Comparison of ENCODE assay signal across 24 mouse cellular contexts in genomic region chr13:25026409-25027113, GRCm38 (mm10). TPM values are rescaled to one million over a fixed set of nuclear protein-coding genes. Genes with fewer than 3 reads are reported as not detected.
DNase-seq lines count a peak whose midpoint lies in the region; ATAC-seq lines count a peak whose summit lies in the region.
"Had no signal": no experiment of that assay in that cellular context is flagged by ENCODE, and none has a peak within 500 bp of the region (broad histone marks: within the 10 kb centered on the region; RNA-seq: fewer than 3 reads in every experiment).

No protein-coding gene starts in this region.

- no peaks in the 10 kb centered on the region for H3K36me3 ChIP-seq in kidney, embryonic 15.5 days
- no peaks in the 10 kb centered on the region for H3K36me3 ChIP-seq in liver, embryonic 13.5 days
- no peaks in the 10 kb centered on the region for H3K36me3 ChIP-seq in liver, embryonic 11.5 days (ENCODE audit: control insufficient read depth, insufficient read depth, low read length)
- no peaks in the 10 kb centered on the region for H3K36me3 ChIP-seq in intestine, embryonic 16.5 days (ENCODE audit: control insufficient read depth, insufficient read depth, low read length)
- H3K36me3 ChIP-seq: embryonic facial prominence, embryonic 10.5 days; embryonic facial prominence, embryonic 13.5 days; forebrain, embryonic 12.5 days; forebrain, embryonic 15.5 days; hindbrain, embryonic 12.5 days; hindbrain, embryonic 15.5 days had no signal

- H3K9ac ChIP-seq in kidney, embryonic 15.5 days: no peak overlapping the region
- H3K9ac ChIP-seq in liver, embryonic 13.5 days: no peak overlapping the region
- no peak overlapping the region for H3K9ac ChIP-seq in liver, embryonic 11.5 days (ENCODE audit: low read depth, low read length)
- no peak overlapping the region for H3K9ac ChIP-seq in intestine, embryonic 16.5 days (ENCODE audit: low read depth, low read length)
- H3K9ac ChIP-seq: embryonic facial prominence, embryonic 13.5 days; forebrain, embryonic 12.5 days; forebrain, embryonic 15.5 days; hindbrain, embryonic 12.5 days; hindbrain, embryonic 15.5 days had no signal

- WGBS in kidney, embryonic 15.5 days: 69% methylated on average over 6 of the region's 6 CpGs
- 68% methylated on average over 6 of the region's 6 CpGs for WGBS in liver, embryonic 13.5 days (ENCODE audit: insufficient replicate concordance)
- 83% methylated on average over 6 of the region's 6 CpGs for WGBS in liver, embryonic 11.5 days
- 59% methylated on average over 6 of the region's 6 CpGs for WGBS in intestine, embryonic 16.5 days

- H3K27me3 ChIP-seq in kidney, embryonic 15.5 days: no peaks in the 10 kb centered on the region
- H3K27me3 ChIP-seq in liver, embryonic 13.5 days: no peaks in the 10 kb centered on the region
- H3K27me3 ChIP-seq in liver, embryonic 11.5 days (replicated peaks; ENCODE audit: control insufficient read depth, insufficient read depth, low read length): no peaks in the 10 kb centered on the region
- H3K27me3 ChIP-seq in intestine, embryonic 16.5 days (replicated peaks; ENCODE audit: control insufficient read depth, insufficient read depth, low read length): no peaks in the 10 kb centered on the region
- H3K27me3 ChIP-seq: embryonic facial prominence, embryonic 13.5 days; forebrain, embryonic 12.5 days; forebrain, embryonic 15.5 days; hindbrain, embryonic 12.5 days; hindbrain, embryonic 15.5 days had no signal

- peaks cover 3% of the 10 kb centered on the region; the same call in 1 of the 2 replicates for H3K4me1 ChIP-seq in kidney, embryonic 15.5 days
- no peaks in the 10 kb centered on the region; the same call in 1 of the 2 replicates for H3K4me1 ChIP-seq in liver, embryonic 13.5 days (replicated peaks)
- no peaks in the 10 kb centered on the region for H3K4me1 ChIP-seq in liver, embryonic 11.5 days (replicated peaks; ENCODE audit: control insufficient read depth, insufficient read depth, low read length)
- H3K4me1 ChIP-seq in intestine, embryonic 16.5 days (ENCODE audit: control insufficient read depth, insufficient read depth, low read length): peaks cover 5% of the 10 kb centered on the region; the same call in 1 of the 2 replicates
- H3K4me1 ChIP-seq: embryonic facial prominence, embryonic 10.5 days; embryonic facial prominence, embryonic 13.5 days; forebrain, embryonic 12.5 days; forebrain, embryonic 15.5 days; hindbrain, embryonic 12.5 days; hindbrain, embryonic 15.5 days had no signal

- no peak overlapping the region for H3K4me2 ChIP-seq in kidney, embryonic 15.5 days
- H3K4me2 ChIP-seq in liver, embryonic 13.5 days: no peak overlapping the region
- H3K4me2 ChIP-seq in liver, embryonic 11.5 days: no peak overlapping the region
- H3K4me2 ChIP-seq in intestine, embryonic 16.5 days (ENCODE audit: low read depth, low read length): no peak overlapping the region
- H3K4me2 ChIP-seq: embryonic facial prominence, embryonic 13.5 days; forebrain, embryonic 12.5 days; forebrain, embryonic 15.5 days; hindbrain, embryonic 12.5 days; hindbrain, embryonic 15.5 days had no signal

- ATAC-seq in kidney, embryonic 15.5 days (replicated peaks; ENCODE audit: low FRiP score): peak; percentile 76
- ATAC-seq in liver, embryonic 13.5 days (ENCODE audit: low read depth): peak; percentile 57; the same call in 1 of the 2 replicates
- no peak for ATAC-seq in liver, embryonic 11.5 days (replicated peaks; ENCODE audit: low FRiP score)
- ATAC-seq in intestine, embryonic 16.5 days: peak; percentile 83
- ATAC-seq: CD4-positive, CD25-positive, alpha-beta regulatory T cell, adult 4 months; forebrain, embryonic 15.5 days had no signal

- H3K4me3 ChIP-seq in kidney, embryonic 15.5 days (replicated peaks): no peak overlapping the region
- no peak overlapping the region for H3K4me3 ChIP-seq in liver, embryonic 13.5 days (replicated peaks)
- no peak overlapping the region for H3K4me3 ChIP-seq in liver, embryonic 11.5 days (ENCODE audit: low read depth, low read length)
- no peak overlapping the region for H3K4me3 ChIP-seq in intestine, embryonic 16.5 days (ENCODE audit: low read length)
- H3K4me3 ChIP-seq: embryonic facial prominence, embryonic 10.5 days; embryonic facial prominence, embryonic 13.5 days; erythroblast, embryonic 14.5 days; forebrain, embryonic 12.5 days; forebrain, embryonic 15.5 days; hindbrain, embryonic 12.5 days; hindbrain, embryonic 15.5 days had no signal

- no peaks in the 10 kb centered on the region for H3K9me3 ChIP-seq in kidney, embryonic 15.5 days (replicated peaks)
- H3K9me3 ChIP-seq in liver, embryonic 13.5 days (replicated peaks): no peaks in the 10 kb centered on the region
- H3K9me3 ChIP-seq in liver, embryonic 11.5 days (ENCODE audit: control insufficient read depth, low read length): no peaks in the 10 kb centered on the region
- H3K9me3 ChIP-seq in intestine, embryonic 16.5 days (ENCODE audit: control insufficient read depth, low read length): no peaks in the 10 kb centered on the region
- H3K9me3 ChIP-seq: embryonic facial prominence, embryonic 10.5 days; embryonic facial prominence, embryonic 13.5 days; forebrain, embryonic 12.5 days; forebrain, embryonic 15.5 days; hindbrain, embryonic 12.5 days; hindbrain, embryonic 15.5 days had no signal

- H3K27ac ChIP-seq in kidney, embryonic 15.5 days: peak overlapping the region; percentile 66
- H3K27ac ChIP-seq in liver, embryonic 13.5 days: no peak overlapping the region; the same call in 1 of the 2 replicates
- H3K27ac ChIP-seq in liver, embryonic 11.5 days (ENCODE audit: low read depth, low read length): no peak overlapping the region; the same call in 1 of the 2 replicates
- no peak overlapping the region for H3K27ac ChIP-seq in intestine, embryonic 16.5 days (ENCODE audit: low read length)
- H3K27ac ChIP-seq: embryonic facial prominence, embryonic 10.5 days; embryonic facial prominence, embryonic 13.5 days; forebrain, embryonic 12.5 days; forebrain, embryonic 15.5 days; hindbrain, embryonic 12.5 days; hindbrain, embryonic 15.5 days had no signal

- no peak for DNase-seq in kidney, postnatal 4 days
- no peak for DNase-seq in liver, embryonic 13.5 days
- no peak for DNase-seq in liver, embryonic 11.5 days (ENCODE audit: low spot score)
- no peak for DNase-seq in cerebellum, postnatal 10 days
- DNase-seq: adrenal gland, adult 2 months; adrenal gland, postnatal 14 days; cerebellum, adult 11 months; cerebellum, adult 2 months; cerebellum, adult 9-11 months; cerebellum, postnatal 36 days; embryo, embryonic 11 days; gastrocnemius, postnatal 25 days; heart, adult 18-20 months had no signal

RNA-seq across cellular contexts. Expression of gene Mrs2, which starts 6.4 kb away (rescaled TPM):
- 15.1 and 17.4 TPM in 2 replicates for polyA plus RNA-seq in kidney, embryonic 15.5 days (2015; fragmentation: Nextera tagmentation; extraction: Ambion mirVana)
- 7.9 and 14.3 TPM in 2 replicates for polyA plus RNA-seq in liver, embryonic 13.5 days (2015; fragmentation: Nextera tagmentation; extraction: Ambion mirVana)
- 21.3 and 21.8 TPM in 2 replicates for polyA plus RNA-seq in liver, embryonic 11.5 days (2014; fragmentation: Nextera tagmentation; extraction: Ambion mirVana)
- 15.8 and 17.1 TPM in 2 replicates for polyA plus RNA-seq in intestine, embryonic 16.5 days (2015; fragmentation: Nextera tagmentation; extraction: Ambion mirVana)

RNA-seq across cellular contexts. Expression of gene Dcdc2a, which starts 29.2 kb away (rescaled TPM):
- 40.0 and 45.1 TPM in 2 replicates for polyA plus RNA-seq in kidney, embryonic 15.5 days (2015; fragmentation: Nextera tagmentation; extraction: Ambion mirVana)
- 0.17 and 0.22 TPM in 2 replicates for polyA plus RNA-seq in liver, embryonic 13.5 days (2015; fragmentation: Nextera tagmentation; extraction: Ambion mirVana)
- polyA plus RNA-seq in liver, embryonic 11.5 days (2014; fragmentation: Nextera tagmentation; extraction: Ambion mirVana): 0.30 and 0.48 TPM in 2 replicates
- 0.45 and 0.98 TPM in 2 replicates for polyA plus RNA-seq in intestine, embryonic 16.5 days (2015; fragmentation: Nextera tagmentation; extraction: Ambion mirVana)
- polyA plus RNA-seq: adrenal gland, adult 2 months; C2C12; CD4-positive, CD25-positive, alpha-beta regulatory T cell, adult 4 months; erythroblast, embryonic 14.5 days had no signal

Comparison
In these comparisons a context has a peak if more than half of its experiments do, and no peak if none do; other contexts are left out.
1. RNA of gene Dcdc2a, which starts 29.2 kb away (polyA plus RNA-seq): 40.0 to 45.1 TPM in kidney, embryonic 15.5 days; 0.45 to 0.98 TPM in intestine, embryonic 16.5 days, 0.30 to 0.48 TPM in liver, embryonic 11.5 days and 0.17 to 0.22 TPM in liver, embryonic 13.5 days; every median in the first group is over 10 times any median in the second.